Mouse (Mus musculus) liver, embryonic 14.5 days (tissue): ENCODE data around the gene Baz1b.

ENCODE experiments used
- CTCF ChIP-seq: IDR thresholded peaks from 2 replicates; pipeline ENCODE4 v1.5.1; 2016; ENCODE audit warnings: antibody characterized with exemption, low read depth, control low read depth
- EP300 ChIP-seq: IDR thresholded peaks from 2 replicates; pipeline ENCODE4 v1.6.1; 2016; ENCODE audit warnings: antibody characterized with exemption, low read depth

DNA sequence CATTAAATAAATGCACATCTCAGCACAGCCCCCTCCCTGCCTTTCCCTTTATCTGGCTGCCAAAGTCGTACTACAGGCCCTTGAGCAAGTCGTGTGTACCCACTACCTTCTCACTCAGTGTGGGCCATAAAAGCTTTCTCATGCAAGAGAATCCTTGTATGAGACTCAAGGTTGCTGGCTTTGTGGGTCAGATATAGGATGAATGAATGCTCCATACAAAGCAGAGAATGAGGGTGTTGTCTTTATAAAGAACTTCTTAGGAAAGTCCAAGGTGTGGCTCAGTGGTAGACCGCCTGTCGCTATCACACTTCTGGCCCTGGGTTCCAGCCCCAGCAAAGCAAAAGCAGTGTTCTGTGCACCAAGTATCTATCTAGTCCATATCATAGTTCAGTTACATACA lies 59.5 kb downstream of the Baz1b start:
- TF ChIP-seq EP300 (no peak), CTCF (no peak)
